Mouse (Mus musculus) MEL (cell line): ENCODE data around the gene Eaf1. TPM values are rescaled to one million over a fixed set of nuclear protein-coding genes. Genes with fewer than 3 reads are reported as not detected.
A peak's percentile ranks its signal among the peaks of the same experiment; 100 is the strongest.

ENCODE experiments used
- DNase-seq: peaks from one replicate; pipeline ENCODE4 v3.0.0; 2011; ENCODE audit warnings: low read depth, low spot score
- H3K27ac ChIP-seq: 2 replicates; pipeline ENCODE4 v1.5.1; 2012; ENCODE audit warnings: low read depth, mild to moderate bottlenecking, control low read depth, low read length, moderate library complexity; ENCODE audit not compliant: control insufficient read depth
- H3K27me3 ChIP-seq, 2 experiments: fragments of 150-350 bp in 1 of 2; sonication (generic) in 1 of 2; 2 replicates each; pipeline ENCODE4 v1.6.1; 2012; ENCODE audit warnings: low read length in 2 of 2, mild to moderate bottlenecking in 2 of 2, improper control_type of control experiment in 1 of 2, moderate library complexity in 1 of 2; ENCODE audit not compliant: insufficient read depth in 2 of 2, control insufficient read depth in 1 of 2
- H3K36me3 ChIP-seq, 2 experiments: 2 replicates each; pipeline ENCODE4 v1.6.1; 2012 to 2014; ENCODE audit warnings: low read length in 2 of 2, improper control_type of control experiment in 1 of 2, inconsistent platforms in 1 of 2, mild to moderate bottlenecking in 1 of 2; ENCODE audit not compliant: insufficient read depth in 2 of 2, control insufficient read depth in 1 of 2
- H3K4me1 ChIP-seq, 2 experiments: fragments of 150-350 bp in 1 of 2; sonication (generic) in 1 of 2; 2 replicates each; pipeline ENCODE4 v1.6.1; 2012; ENCODE audit warnings: low read length in 2 of 2, improper control_type of control experiment in 1 of 2, mild to moderate bottlenecking in 1 of 2; ENCODE audit not compliant: insufficient read depth in 2 of 2, control insufficient read depth in 1 of 2
- H3K4me3 ChIP-seq, 2 experiments: fragments of 150-350 bp in 1 of 2; sonication (generic) in 1 of 2; 2 replicates each; pipeline ENCODE4 v1.5.1; 2012; ENCODE audit warnings: low read depth in 2 of 2, low read length in 2 of 2, mild to moderate bottlenecking in 2 of 2, moderate library complexity in 2 of 2, control low read depth in 1 of 2, improper control_type of control experiment in 1 of 2; ENCODE audit not compliant: control insufficient read depth in 1 of 2, insufficient read depth in 1 of 2
- H3K79me2 ChIP-seq: 2 replicates; pipeline ENCODE4 v1.6.1; 2012; ENCODE audit warnings: mild to moderate bottlenecking, low read length, moderate library complexity; ENCODE audit not compliant: control insufficient read depth, poor library complexity, insufficient read depth
- H3K9ac ChIP-seq: 2 replicates; pipeline ENCODE4 v1.6.1; 2012; ENCODE audit warnings: low read depth, mild to moderate bottlenecking, control low read depth, low read length, moderate library complexity; ENCODE audit not compliant: control insufficient read depth, poor library complexity, severe bottlenecking
- H3K9me3 ChIP-seq: fragments of 150-350 bp; sonication (generic); replicated peaks from 2 replicates; pipeline ENCODE4 v1.6.1; 2012; ENCODE audit warnings: mild to moderate bottlenecking, low read length, improper control_type of control experiment, moderate library complexity; ENCODE audit not compliant: insufficient read depth
- BHLHE40 ChIP-seq: IDR thresholded peaks from 2 replicates; pipeline ENCODE4 v1.6.1; 2012; ENCODE audit warnings: low read depth, mild to moderate bottlenecking, inconsistent platforms, low read length, improper control_type of control experiment, borderline replicate concordance
- CHD1 ChIP-seq: IDR thresholded peaks from 2 replicates; pipeline ENCODE4 v1.6.1; 2012; ENCODE audit warnings: low read depth, mild to moderate bottlenecking, inconsistent platforms, low read length, improper control_type of control experiment
- CHD2 ChIP-seq: IDR thresholded peaks from 2 replicates; pipeline ENCODE4 v1.6.1; 2011; ENCODE audit warnings: low read length, improper control_type of control experiment
- CTCF ChIP-seq, 3 experiments: IDR thresholded peaks in 2 of 3; conservative IDR thresholded peaks in 1 of 3; 2 replicates each; pipeline ENCODE4 v1.5.1; 2011 to 2012; ENCODE audit warnings: low read length in 3 of 3, low read depth in 2 of 3, mild to moderate bottlenecking in 2 of 3, improper control_type of control experiment in 1 of 3, inconsistent platforms in 1 of 3, mixed read lengths in 1 of 3, moderate library complexity in 1 of 3; ENCODE audit not compliant: control insufficient read depth in 1 of 3, insufficient read depth in 1 of 3, poor library complexity in 1 of 3, severe bottlenecking in 1 of 3
- ELF1 ChIP-seq: IDR thresholded peaks from 2 replicates; pipeline ENCODE4 v1.6.1; 2014; ENCODE audit warnings: low read depth, mild to moderate bottlenecking, inconsistent platforms, low read length, improper control_type of control experiment, moderate library complexity
- ETS1 ChIP-seq: IDR thresholded peaks from 2 replicates; pipeline ENCODE4 v1.6.1; 2012; ENCODE audit warnings: low read depth, mild to moderate bottlenecking, inconsistent platforms, low read length, improper control_type of control experiment, moderate library complexity
- GABPA ChIP-seq: IDR thresholded peaks from 2 replicates; pipeline ENCODE4 v1.6.1; 2012; ENCODE audit warnings: low read depth, mild to moderate bottlenecking, inconsistent platforms, low read length, improper control_type of control experiment, moderate library complexity
- GATA1 ChIP-seq: IDR thresholded peaks from 2 replicates; pipeline ENCODE4 v1.6.1; 2011; ENCODE audit warnings: low read depth, low read length, improper control_type of control experiment
- HCFC1 ChIP-seq: IDR thresholded peaks from 2 replicates; pipeline ENCODE4 v1.6.1; 2012; ENCODE audit warnings: low read depth, mild to moderate bottlenecking, inconsistent platforms, low read length, improper control_type of control experiment, moderate library complexity
- KAT2A ChIP-seq: conservative IDR thresholded peaks from 2 replicates; pipeline ENCODE4 v1.6.1; 2012; ENCODE audit warnings: low read depth, low read length, improper control_type of control experiment, inconsistent platforms
- MAFK ChIP-seq: IDR thresholded peaks from 2 replicates; pipeline ENCODE4 v1.6.1; 2011; ENCODE audit warnings: low read depth, mild to moderate bottlenecking, low read length, improper control_type of control experiment, borderline replicate concordance
- MAZ ChIP-seq: IDR thresholded peaks from 2 replicates; pipeline ENCODE4 v1.6.1; 2012; ENCODE audit warnings: low read depth, mild to moderate bottlenecking, inconsistent platforms, low read length, improper control_type of control experiment
- MEF2A ChIP-seq: IDR thresholded peaks from 2 replicates; pipeline ENCODE4 v1.6.1; 2014; ENCODE audit warnings: low read depth, mild to moderate bottlenecking, inconsistent platforms, low read length, improper control_type of control experiment; ENCODE audit not compliant: poor library complexity, insufficient replicate concordance, severe bottlenecking; ENCODE audit errors: extremely low read depth
- MYB ChIP-seq: IDR thresholded peaks from 2 replicates; pipeline ENCODE4 v1.6.1; 2011; ENCODE audit warnings: mild to moderate bottlenecking, low read depth, low read length, improper control_type of control experiment
- MYC ChIP-seq: IDR thresholded peaks from 2 replicates; pipeline ENCODE4 v1.6.1; 2011; ENCODE audit warnings: low read depth, mild to moderate bottlenecking, low read length, improper control_type of control experiment, moderate library complexity
- NRF1 ChIP-seq: IDR thresholded peaks from 2 replicates; pipeline ENCODE4 v1.6.1; 2014; ENCODE audit warnings: low read depth, mild to moderate bottlenecking, inconsistent platforms, low read length, improper control_type of control experiment, moderate library complexity; ENCODE audit not compliant: poor library complexity, insufficient read depth, severe bottlenecking
- POLR2AphosphoS5 ChIP-seq: IDR thresholded peaks from 2 replicates; pipeline ENCODE4 v1.6.1; 2012; ENCODE audit warnings: low read depth, borderline replicate concordance, mild to moderate bottlenecking, inconsistent platforms, low read length, moderate library complexity, mixed read lengths
- RAD21 ChIP-seq: IDR thresholded peaks from 2 replicates; pipeline ENCODE4 v1.6.1; 2011; ENCODE audit warnings: mild to moderate bottlenecking, low read depth, low read length, improper control_type of control experiment
- RCOR1 ChIP-seq: IDR thresholded peaks from 2 replicates; pipeline ENCODE4 v1.6.1; 2012; ENCODE audit warnings: low read depth, mild to moderate bottlenecking, inconsistent platforms, low read length, improper control_type of control experiment
- SMC3 ChIP-seq: IDR thresholded peaks from 2 replicates; pipeline ENCODE4 v1.6.1; 2011; ENCODE audit warnings: low read depth, low read length, improper control_type of control experiment
- TAL1 ChIP-seq: IDR thresholded peaks from 2 replicates; pipeline ENCODE4 v1.6.1; 2012; ENCODE audit warnings: mild to moderate bottlenecking, inconsistent platforms, low read length, moderate library complexity, mixed read lengths
- TBP ChIP-seq: IDR thresholded peaks from 2 replicates; pipeline ENCODE4 v1.8.0; 2011; ENCODE audit warnings: low read depth, low read length, improper control_type of control experiment
- TCF12 ChIP-seq: IDR thresholded peaks from 2 replicates; pipeline ENCODE4 v1.6.1; 2014; ENCODE audit warnings: low read depth, mild to moderate bottlenecking, inconsistent platforms, low read length, improper control_type of control experiment, moderate library complexity
- UBTF ChIP-seq: IDR thresholded peaks from 2 replicates; pipeline ENCODE4 v1.6.1; 2012; ENCODE audit warnings: low read depth, mild to moderate bottlenecking, inconsistent platforms, low read length, improper control_type of control experiment, moderate library complexity, borderline replicate concordance; ENCODE audit not compliant: insufficient read depth
- USF1 ChIP-seq: IDR thresholded peaks from 2 replicates; pipeline ENCODE4 v1.6.1; 2014; ENCODE audit warnings: low read depth, mild to moderate bottlenecking, inconsistent platforms, low read length, improper control_type of control experiment, moderate library complexity
- USF2 ChIP-seq, 2 experiments: IDR thresholded peaks; 2 replicates each; pipeline ENCODE4 v1.6.1; 2011 to 2012; ENCODE audit warnings: improper control_type of control experiment in 2 of 2, low read length in 2 of 2, borderline replicate concordance in 1 of 2, inconsistent platforms in 1 of 2, low read depth in 1 of 2, mild to moderate bottlenecking in 1 of 2; ENCODE audit not compliant: insufficient read depth in 1 of 2
- ZC3H11A ChIP-seq: IDR thresholded peaks from 2 replicates; pipeline ENCODE4 v1.6.1; 2012; ENCODE audit warnings: low read depth, mild to moderate bottlenecking, inconsistent platforms, low read length, improper control_type of control experiment
- ZNF384 ChIP-seq: IDR thresholded peaks from 2 replicates; pipeline ENCODE4 v1.6.1; 2012; ENCODE audit warnings: low read depth, mild to moderate bottlenecking, inconsistent platforms, low read length, improper control_type of control experiment
- polyA plus RNA-seq, 2 experiments: library from polyadenylated mRNA; stranded (reverse) in 1 of 2; unstranded in 1 of 2; fragments of >175 nt in 1 of 2; fragments of >200 nt in 1 of 2; gene quantifications; 2 replicates each; pipeline versions ENCODE4 v1.2.1 to v1.2.4; 2012; ENCODE audit warnings: low replicate concordance in 2 of 2, low read depth in 1 of 2; ENCODE audit not compliant: insufficient read length in 2 of 2, insufficient read depth in 1 of 2, missing spikeins in 1 of 2
- total RNA-seq: library from RNA; depleted of rRNA; stranded (reverse); fragments of 300-350 nt; gene quantifications from 2 replicates; pipeline ENCODE4 v1.2.3, GENCODE M21; 2012

Gene Eaf1
- total and polyA plus RNA-seq, 3 experiments: 50.6 to 67.2 TPM; not detected in 1

DNA sequence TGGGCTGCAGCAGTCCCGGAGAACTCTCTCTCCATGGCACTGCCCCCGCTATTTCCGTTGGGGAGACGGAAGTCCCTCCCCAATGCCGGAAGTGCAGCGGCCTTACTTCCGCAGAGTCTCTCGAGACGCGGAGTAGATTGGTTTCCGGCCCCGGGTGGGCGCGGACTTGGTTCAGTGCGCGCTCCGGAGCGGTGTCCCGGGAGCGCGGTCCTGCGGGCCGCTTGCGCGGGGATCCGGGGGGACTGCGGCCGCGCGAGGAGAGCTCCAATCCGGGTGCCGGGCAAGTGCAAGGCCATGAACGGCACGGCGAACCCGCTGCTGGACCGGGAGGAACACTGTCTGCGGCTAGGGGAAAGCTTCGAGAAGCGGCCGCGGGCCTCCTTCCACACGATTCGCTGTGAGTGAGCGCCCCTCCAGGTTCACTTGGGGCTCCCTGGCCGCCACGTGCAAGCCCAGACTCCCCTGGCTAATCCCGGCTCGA lies 816 bp downstream of the Eaf1 start, which contains the start of gene Mettl6 (continued):
- no peak for TF ChIP-seq NRF1
- no peak for TF ChIP-seq GABPA
- no peak for TF ChIP-seq SMC3
- TF ChIP-seq MAZ: no peak
- TF ChIP-seq ZC3H11A: no peak
- peak; percentile 74 for TF ChIP-seq RCOR1
- TF ChIP-seq MYB: no peak; the same call in 1 of the 2 replicates
- TF ChIP-seq RAD21: no peak
- TF ChIP-seq TBP: peak; percentile 85
- TF ChIP-seq TAL1: no peak

DNA sequence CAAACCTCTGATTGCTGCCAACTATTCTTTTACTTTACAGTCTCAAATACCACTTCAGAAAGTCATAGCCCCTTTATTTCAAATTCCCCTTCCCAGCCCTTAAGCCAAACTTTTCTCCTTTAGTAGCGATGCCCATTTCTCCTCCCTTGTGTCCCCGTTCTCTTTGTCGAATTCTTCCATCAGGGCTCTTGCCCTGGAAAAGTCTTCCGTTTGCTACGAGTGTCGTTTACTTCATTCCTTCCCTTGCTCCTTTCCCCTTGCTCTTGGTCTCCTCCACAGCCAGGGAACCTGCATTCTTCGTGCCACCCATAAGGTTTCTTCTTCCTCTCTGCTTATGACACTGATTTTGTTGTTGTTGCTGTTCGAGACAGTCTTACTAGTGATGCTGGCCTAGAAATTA lies 1.3 kb downstream of the Eaf1 start:
- Histone ChIP-seq H3K4me1 (peaks cover 5 to 13% of the 10 kb centered on the region in 2 experiments), H3K27me3 (no peaks in the 10 kb centered on the region), H3K79me2 (peaks cover 64% of the 10 kb centered on the region), H3K4me3 (peak overlapping the region; percentile 87 to 98), H3K9me3 (no peaks in the 10 kb centered on the region), H3K36me3 (peaks cover 17 to 32% of the 10 kb centered on the region in 2 experiments), H3K27ac (peak overlapping the region; percentile 87), H3K9ac (peak overlapping the region; percentile 95)
- no peak for DNase-seq
- peak; percentile 75; the same call in 1 of the 2 replicates for TF ChIP-seq CHD1
- no peak for TF ChIP-seq POLR2AphosphoS5

DNA sequence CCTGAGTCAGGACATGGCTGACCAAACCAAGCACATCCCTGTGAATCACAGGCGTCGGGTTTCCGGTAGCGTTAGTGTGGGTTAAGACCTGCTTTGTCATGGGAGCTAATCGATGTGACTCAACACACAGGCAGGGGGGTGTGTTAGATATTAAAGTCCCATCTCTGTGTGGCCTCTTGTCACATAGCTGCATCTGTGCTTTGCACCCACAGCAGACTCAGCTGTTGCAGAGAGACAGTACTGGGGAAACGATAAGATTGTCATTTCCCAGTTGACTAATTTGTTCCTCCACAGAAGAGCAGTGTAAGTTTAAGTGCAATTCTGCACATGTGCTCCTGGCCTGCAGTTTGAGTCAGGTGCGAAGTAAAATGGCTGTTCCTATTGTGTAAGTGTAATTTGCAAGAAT lies 2.0 kb downstream of the Eaf1 start:
- H3K36me3 ChIP-seq: peaks cover 17 to 32% of the 10 kb centered on the region in 2 experiments
- H3K9ac ChIP-seq: peak overlapping the region; percentile 95
- TF ChIP-seq MAFK (peak; percentile 73; the same call in 1 of the 2 replicates), UBTF (no peak), BHLHE40 (peak; percentile 84), ELF1 (0 out of 2 replicates have a peak, but pooled peaks have one; percentile 24), CTCF (IDR thresholded peaks at IDR 0.05 in 2 of 3, conservative IDR thresholded peaks at IDR 0.05 in 1 of 3; ENCODE audit: control insufficient read depth in 1 of 3, insufficient read depth in 1 of 3, low read depth in 2 of 3, low read length in 3 of 3, poor library complexity in 1 of 3, severe bottlenecking in 1 of 3) (no peak), USF1 (no peak), USF2 (IDR thresholded peaks at IDR 0.05; ENCODE audit: borderline replicate concordance in 1 of 2, insufficient read depth in 1 of 2, low read depth in 1 of 2, low read length in 2 of 2) (no peak), TCF12 (peak; percentile 99), MAZ (no peak), HCFC1 (0 out of 2 replicates have a peak, but pooled peaks have one; percentile 40), ZNF384 (no peak), MEF2A (no peak), CHD2 (no peak), POLR2AphosphoS5 (no peak), KAT2A (no peak; the same call in 1 of the 2 replicates), TAL1 (peak; percentile 100), NRF1 (no peak), GATA1 (peak; percentile 100), MYC (peak; percentile 98), ETS1 (peak; percentile 100)

More for the DNA sequence above, 2.0 kb downstream of the Eaf1 start:
- peak; percentile 96 for DNase-seq
- Histone ChIP-seq H3K9me3 (no peaks in the 10 kb centered on the region), H3K27ac (peak overlapping the region; percentile 87), H3K4me1 (peaks cover 5 to 13% of the 10 kb centered on the region in 2 experiments), H3K4me3 (peak overlapping the region; percentile 87 to 98), H3K79me2 (peaks cover 64% of the 10 kb centered on the region), H3K27me3 (no peaks in the 10 kb centered on the region)
